Mouse (Mus musculus) cerebellum, adult 11-12 months (tissue): ENCODE results near the gene Ttyh3.
"Not testable (repeated sequence)": the region's sequence is repeated elsewhere in the genome, so short reads cannot be mapped to it uniquely, and the experiment has no call there.

Experiments
- DNase-seq: peaks from one replicate; pipeline ENCODE4 v3.0.0; 2022

Ttyh3 gene

DNA sequence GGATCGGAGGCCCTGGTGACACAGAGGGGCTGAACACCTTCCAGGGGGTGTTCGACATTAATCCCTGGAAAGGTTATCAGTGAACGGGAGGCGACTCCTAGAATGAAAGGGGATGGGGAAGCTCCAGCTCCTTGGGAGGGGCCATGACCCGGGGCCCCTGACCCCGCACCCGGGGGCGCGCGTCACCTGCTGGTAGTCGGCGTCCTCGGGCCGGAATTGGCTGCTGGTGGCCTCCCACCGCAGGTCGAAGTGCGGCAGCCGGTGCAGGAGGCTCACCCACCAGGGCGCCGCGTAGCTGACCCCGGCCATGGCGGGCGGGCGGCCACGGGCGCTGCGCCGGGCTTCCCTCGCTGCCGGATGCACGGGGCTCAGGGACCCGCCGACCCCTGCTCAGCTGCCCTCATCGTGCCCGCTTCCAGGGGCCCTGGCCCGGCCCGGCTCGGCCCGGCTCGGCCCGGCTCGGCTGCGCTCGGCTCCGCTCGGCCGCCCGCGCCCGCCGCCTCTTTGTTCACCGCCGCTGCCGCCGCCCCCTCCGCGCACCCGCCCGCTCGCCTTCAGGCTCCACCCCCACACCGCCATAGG is at the start of gene Ttyh3:
Gene Ttyh3, minus strand, starts transcription at position 513 of the 582 bp plus-strand sequence.
- DNase-seq: no peak

DNA sequence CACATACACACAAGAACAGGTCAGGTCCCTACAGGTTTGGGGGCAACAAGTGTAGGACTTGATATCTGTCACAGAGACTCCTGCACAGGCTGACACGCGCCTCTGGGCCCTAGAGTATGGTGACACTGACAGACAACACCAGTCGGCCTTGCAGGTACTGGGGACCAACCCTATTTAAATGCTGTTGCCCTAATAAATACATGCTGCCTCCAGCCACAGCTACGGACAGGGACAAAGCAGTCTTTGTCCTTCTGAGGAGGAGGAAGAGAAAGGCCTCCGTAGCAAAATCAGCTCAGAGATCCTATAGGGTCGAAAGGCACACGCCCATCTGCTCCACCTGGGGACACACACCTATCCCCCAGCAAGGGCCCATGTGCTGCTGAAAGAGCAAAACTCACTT is 47.2 kb upstream of the Ttyh3 start:
- no peak for DNase-seq

DNA sequence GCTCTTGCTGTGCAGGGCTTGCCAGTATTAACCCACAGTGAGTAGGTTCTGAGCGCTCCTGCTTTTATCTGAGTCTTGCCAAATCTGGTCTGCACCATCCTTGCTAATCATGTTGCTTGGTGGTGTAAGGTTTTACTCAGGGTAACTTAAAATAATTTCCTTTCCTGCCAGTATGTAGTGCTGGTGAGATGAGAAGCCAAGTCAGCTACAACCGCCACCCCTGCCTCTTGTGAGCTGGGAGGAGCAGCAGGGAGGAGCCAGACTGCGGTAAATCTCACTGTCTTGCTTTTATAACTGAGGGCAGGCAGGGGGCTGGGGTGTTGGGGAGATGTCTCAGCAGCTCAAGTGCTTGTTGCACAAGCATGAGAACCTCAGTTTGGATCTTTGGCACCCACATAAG is 39.6 kb upstream of the Ttyh3 start:
- DNase-seq: no peak

DNA sequence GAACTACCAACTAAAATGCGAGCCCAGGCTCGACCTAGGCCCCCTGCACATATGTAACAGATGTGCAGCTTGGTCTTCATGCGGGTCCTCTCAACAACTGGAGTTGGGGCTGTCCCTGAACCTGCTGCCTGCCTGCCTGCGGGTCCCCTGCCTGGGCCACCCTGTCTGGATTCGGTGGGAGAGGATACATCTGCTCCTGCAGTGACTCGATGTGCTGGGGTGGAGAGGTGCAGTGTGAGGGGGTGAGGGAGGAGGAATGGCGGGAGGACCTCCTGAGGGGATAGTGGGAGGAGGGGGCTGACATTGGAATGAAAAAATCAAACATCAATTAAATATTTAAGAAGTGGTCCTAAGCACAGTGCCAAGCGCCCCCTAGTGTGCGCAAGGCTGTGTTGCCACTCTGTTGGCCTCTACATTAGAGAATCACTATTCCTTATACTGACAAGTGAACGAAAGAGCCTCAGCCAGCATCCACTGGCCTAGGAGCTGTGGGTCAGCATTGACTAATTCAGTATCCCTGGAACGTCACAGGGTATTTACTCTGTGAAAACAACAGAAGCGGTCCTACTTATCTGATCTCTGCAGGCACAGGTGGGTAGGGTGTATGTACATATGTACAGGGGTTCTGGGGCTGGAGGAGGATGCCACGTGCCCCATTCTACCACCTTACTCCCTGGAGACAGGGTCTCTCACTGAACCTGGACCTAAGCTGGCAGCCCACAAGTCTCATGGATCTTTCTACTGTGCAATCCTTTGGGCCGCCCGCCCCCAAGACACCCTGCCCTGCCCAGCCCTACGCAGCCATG is 35.7 kb upstream of the Ttyh3 start:
- no peak for DNase-seq

DNA sequence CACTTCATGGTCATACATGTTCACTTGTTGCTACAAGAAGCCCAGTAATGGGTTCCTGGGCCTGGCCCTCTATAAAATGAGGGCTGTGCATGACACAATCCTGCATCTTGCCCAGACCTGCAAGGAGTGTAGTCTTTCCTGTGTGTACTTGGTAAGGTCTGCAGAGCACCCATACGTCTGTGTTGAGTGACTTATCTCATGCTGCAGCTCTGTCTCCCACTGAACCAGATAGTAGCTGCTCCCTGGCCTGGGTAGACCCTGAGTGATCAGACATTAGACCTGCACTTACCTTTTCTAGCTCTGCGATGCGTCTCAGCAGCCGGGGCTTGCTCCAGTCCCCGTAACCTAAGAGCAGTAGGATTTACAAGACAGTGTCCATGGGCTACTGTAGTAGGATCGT is 33.3 kb upstream of the Ttyh3 start:
- DNase-seq: no peak

DNA sequence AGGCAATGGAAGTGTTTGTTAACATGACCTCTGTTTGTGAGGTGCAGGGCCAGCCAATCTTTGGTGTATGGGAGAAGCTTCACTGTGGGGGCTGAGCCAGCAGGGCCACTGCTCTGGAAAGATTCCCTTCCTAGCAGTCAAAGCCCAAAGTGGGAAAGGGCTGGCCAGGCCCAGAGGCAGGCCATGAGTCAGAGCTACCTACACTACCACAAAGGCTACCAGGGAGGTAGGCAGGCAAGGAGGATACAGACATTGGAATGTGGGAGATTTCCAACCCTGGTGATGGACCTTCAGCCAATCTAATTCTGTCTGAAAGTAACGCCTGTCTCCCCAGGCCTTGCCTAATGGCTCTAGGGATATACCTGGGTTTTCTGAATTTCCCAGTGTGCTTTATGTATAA is 32.1 kb upstream of the Ttyh3 start:
- DNase-seq: no peak

DNA sequence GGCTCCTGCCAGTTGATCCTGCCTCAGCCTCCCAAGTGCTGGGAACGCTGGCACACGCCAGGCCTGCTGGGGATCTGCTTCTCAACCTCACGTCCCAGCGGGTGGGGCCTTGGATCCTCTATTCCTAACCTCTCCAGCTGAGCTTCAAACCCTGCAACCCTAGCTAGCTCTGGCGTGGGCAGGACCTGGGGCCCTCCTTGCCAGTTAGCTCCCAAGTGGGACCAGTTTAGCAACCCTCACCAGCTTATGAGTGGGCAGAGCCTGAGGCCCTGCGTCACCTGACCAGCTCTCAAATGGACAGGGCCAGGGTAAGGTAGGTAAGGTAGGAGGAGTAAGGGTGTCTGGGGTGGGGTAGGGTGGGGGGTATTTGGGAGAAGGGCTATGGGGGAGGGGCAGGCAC is 31.2 kb upstream of the Ttyh3 start:
- DNase-seq: no peak

DNA sequence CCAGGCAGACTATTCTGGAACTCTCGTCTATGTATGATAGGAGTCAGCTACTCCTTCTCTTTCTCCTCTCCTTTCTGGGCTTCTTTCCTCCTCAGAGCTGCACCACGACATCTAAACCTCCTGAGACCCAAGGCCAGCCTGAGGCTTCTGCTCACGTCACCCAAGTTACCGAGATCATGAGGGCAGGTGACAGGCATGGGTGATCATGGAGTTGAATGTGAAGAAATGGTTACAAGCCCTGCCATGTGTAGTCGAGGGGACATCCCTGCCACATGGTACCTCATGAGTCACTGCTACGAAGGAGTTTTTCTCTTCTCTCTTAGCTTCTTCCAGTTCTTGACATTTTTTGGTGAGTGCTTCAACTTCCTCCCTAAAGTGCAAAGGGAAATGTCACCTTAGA is 28.3 kb upstream of the Ttyh3 start:
- DNase-seq: no peak

DNA sequence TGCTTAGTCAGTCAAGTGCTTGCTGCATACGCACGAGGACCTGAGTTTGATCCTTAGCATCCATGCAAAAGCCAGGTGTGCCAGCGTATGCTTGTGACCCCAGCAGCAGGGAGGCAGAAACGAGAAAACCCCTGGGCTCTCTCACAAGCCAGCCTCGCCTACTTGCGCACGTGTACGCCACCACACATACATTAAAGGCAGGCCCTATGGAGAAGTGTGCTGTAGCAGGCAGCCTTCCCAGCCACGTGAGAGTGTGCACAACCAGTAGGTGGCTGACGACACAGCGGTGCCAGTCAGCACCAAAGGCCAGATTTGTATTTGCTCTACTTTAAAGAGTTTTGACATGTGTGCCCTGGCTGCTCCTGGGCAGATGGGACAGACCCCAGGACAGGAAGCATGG is 26.8 kb upstream of the Ttyh3 start:
- no peak for DNase-seq

DNA sequence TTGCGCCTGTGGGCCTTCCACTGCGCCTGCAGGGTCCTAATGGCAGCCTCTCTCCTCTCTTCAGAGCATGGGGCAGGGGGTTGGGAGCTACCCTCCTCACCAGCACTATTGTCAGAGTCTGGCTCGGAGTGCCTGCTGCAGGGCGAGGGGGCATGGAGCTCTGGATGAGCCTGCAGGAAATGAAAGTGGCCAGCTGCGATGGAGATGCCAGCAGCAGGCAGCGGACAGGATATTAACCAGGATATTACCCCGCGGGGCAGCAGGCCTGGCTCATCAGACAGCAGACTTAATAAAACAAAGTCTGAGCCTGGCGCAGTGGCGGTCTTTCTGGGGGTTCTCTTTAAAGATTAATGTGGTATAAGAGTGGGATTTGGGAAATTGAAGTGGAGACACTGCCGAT is 26.2 kb upstream of the Ttyh3 start:
- DNase-seq: no peak

DNA sequence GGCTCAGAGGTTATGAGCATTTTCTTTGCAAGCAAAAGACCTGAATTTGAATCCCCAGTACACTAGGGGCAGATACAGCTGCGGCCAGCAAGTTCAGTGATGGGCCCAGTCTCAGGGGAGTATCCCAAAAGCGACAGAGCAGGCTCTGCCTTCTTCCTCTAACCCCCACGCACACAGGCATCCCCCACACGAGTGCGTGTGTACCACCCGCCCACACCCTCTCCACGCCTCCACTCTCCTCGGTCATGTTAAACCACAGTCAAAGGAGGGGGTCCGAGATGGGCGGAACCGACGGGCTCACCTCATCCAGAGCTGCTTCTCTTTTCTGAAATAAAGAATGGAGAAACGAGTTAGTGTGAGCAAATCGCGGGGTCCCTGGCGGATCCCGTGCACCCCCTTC is 25.2 kb upstream of the Ttyh3 start:
- DNase-seq: no peak

DNA sequence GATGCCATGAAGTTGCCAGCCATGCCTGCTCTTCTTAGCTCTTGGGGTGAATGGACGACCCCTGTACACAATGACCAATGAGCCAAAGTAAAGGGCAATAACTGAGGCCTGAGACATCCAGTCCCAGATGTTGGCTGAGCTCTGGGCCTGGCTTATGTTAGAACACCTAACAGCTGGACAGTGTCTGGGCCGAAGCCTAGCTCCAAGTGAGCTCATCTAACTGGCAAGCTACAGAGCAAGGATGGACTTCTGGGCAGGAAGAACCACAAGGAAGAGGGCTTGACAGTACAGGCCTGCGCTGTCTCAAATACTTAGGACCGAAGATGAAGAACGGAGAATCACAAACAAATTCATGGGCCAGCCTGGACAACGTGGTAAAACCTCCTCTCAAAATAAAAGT is 23.8 kb upstream of the Ttyh3 start:
- not testable (repeated sequence) for DNase-seq

DNA sequence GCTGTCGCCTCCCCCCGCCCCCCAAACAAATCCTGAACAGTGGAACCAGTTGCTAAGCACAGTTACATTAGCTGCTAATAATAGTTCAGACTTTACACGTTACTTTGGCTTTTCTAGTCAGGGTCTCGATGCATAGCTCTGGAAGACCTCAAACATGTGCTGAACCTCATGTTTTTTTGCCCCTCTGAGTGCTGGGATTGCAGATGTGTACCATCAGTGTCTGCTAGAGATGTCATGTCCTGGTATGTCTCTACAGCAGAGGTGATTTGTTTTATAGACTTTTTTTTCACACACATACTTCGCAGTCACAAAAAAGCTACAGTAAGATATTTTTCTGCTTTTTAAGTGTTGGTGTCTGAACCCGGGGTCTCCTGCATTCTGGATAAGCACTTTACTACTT is 23.3 kb upstream of the Ttyh3 start:
- DNase-seq: no peak

DNA sequence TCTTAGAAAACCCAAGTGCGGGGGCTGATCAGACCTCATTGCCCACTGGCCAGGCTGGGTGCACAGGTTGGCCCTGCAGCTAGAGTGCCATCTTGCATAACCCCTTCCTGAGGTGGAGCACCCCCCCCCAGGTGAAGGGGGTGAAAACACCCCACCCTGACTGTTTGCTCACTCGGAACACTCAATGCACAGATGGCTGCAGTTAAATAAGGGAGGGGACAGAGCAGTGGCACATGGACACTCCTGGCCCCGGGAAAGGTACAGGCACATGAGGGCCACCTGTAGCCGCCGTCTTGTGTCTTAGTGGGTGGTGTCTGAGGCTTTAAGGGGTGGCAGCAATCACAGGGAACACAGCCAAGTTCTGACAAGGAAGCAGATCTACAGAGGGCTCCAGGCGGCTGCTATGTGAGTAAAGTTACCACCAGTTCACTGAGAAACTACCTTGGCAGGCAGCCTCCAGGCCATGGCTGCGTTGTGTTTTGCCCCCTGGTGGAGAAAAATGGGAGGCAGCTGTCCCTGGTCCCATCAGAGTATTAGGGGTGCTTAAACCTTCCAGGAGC is 14.9 kb upstream of the Ttyh3 start:
- peak; percentile 45 for DNase-seq

DNA sequence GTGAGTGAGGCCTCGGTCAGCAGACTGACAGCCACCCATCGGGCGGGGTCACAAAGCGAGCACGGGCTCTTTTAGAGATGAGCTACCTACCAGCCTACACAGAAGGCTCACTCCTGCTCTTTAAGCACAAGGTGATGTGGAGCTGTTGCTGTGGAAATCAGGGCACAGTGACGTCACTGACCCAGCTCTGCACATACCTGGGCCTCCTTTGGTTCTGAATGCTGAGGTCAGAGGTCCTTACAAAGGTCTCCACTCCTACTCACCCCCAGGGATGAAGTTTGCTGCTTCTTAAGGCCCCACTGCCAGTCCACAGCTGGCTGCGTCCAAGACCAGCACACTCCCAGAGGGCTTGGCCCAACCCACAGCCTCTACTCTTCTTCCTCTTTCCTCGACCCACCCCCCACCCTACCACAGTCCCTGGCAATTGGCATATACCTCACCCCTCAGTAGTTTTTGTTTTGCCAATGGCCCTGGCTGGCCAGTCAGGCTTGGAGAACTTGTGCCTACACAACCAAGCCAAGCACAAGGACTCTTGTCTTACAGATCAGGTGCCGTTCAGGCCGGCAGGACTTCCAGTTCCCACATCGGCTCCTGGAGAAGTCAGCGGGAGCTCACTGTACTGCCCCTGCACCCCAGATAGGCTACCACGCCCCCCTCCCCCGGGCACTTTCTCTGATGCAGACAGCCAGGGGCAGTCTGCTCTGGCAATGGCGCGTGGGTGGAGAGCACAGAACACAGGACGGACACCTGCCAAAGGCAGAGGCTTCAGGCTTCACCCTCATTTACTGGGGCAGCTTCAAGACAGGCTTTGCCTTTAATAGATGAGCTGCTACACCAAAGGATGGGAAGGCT is 14.1 kb upstream of the Ttyh3 start:
- no peak for DNase-seq

DNA sequence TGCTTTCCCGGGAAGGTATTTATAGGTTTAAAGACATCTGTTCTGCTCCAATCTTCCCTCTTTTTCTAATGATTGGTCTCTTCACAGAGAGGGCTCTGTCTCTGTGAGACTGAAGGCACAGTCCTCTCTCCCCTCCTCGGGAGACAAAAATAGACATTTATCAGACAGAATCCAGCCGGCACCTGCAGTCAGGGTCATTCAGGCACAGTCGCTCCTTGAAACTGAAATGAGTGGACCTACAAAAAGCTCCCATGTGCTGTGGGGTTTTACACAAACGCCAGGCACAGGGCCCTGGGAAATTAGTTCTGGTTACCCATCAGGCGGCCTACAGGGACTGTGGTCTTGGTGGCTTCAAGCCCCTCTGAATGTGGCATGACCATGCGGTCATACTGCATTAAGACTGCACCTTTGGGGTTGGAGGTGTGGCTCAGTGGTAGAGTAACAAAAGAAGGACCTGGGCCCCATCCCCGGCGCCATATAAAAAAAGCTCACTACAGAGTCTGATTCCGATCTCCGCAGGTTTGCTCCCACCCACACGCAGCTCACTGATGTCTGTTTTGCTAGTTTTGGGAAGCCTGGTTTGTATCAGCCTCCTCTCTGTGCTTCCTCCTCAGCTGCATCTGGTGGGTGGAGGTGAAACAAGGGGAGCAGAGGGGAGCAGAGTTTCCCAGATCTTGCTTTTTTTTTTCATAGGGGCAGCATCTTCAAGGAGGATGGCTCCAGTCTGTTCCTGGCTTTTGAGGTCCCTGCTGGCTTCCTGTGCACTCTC is 13.2 kb upstream of the Ttyh3 start:
- no peak for DNase-seq

DNA sequence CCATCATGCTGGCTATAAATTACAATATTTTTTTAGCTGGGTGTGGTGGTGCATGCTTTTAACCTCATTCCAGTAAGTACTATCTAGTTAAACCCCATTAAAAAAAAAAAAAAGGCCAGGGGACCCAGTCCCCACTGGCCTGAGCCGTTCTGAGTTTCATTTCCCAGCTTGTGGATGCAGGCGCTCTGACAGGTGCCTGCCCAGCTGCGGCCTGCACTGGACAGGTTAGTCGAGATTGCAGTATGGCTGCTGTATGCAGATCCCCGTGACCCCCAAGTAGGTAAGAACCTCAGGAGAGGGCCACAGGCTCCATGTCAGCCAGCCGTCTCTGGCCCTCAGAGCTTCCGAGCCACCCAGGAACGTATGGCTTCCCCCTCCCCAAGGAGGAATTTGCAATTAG is 12.6 kb upstream of the Ttyh3 start:
- DNase-seq: no peak

DNA sequence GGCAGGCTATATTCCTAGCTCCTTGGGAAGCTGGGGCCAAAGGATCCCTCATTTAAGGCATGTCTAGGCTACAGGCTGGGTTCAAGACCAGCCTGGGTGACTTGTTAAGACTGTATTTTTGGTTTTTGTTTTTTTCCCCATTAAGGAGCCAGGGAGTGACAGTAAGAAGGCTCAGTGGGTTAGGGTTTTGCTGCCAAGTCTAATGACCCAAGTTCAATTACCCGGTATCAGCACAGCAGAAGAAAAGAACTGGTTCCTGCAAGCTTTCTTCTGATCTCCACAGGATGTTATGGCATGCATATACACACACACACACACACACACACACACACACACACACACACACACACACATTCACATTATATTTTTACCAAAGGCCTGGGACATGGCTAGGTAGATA is 11.6 kb upstream of the Ttyh3 start:
- no peak for DNase-seq

DNA sequence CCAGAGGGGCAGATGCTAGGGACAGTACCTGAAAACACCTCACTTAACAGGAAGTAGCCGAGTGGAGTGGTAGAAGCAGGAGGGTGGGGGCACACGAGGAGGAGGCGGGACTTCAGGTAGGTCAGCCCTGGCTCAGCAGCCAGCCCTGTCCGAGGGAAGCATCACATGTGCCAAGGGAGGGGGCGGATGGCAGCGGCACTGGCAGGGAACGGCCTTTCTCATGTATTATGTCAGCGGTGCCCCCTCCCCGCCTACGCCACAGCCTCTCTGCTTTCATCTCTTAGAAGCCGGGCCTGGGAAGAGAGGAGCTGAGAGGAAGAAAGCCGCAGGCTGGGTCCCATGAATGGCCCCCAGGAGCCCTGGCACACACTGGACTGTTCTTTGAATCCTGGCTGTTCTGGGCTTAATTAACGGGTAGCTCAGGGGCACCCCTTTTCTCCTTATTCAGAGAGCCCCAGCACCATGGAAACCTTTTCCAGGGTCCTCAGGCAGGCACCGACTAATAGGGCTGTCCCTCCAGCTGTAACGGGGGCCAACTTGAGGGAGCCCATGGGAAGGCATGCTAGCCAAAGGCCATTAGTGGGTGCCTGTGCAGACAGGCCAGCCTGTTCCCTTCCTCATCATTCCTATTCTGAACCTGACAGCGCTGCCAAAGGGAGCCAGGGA is 10.9 kb upstream of the Ttyh3 start:
- DNase-seq: peak; percentile 46

DNA sequence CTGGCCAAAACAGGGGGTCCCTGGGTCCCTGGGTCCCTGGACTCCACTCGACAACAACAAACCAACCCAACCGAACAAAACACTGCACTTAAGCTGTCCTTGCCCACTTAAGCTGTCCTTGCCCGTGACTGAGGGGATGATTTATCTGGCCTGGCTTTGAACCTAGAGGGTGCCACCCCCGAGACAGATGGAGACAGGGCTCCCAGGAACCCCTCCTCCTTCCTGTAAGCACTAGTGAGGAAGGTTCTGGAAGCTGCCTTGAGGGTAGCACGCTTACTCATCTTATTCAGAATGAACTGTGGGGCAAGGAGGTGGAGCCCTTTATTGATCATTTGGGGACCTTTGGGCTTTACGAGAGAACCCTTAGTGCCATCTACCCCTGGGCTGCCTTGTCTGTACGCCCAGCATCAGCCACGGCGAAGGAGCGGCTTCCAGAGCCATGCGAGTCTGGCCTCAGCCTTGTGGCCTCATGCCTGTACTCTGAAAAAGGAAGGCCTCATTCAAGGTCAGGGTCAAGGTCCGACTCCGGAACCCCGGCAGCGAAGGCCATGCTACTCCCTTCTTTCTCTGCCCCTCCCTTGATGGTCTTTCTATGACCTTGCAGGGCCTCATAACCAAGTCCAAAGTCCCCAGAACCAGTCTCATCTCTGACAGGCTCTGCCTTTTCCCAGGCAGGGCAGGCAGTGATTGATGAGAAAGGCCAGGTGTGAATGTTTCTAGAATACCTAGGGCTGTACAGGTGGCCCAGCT is 5.4 kb upstream of the Ttyh3 start:
- DNase-seq: no peak

DNA sequence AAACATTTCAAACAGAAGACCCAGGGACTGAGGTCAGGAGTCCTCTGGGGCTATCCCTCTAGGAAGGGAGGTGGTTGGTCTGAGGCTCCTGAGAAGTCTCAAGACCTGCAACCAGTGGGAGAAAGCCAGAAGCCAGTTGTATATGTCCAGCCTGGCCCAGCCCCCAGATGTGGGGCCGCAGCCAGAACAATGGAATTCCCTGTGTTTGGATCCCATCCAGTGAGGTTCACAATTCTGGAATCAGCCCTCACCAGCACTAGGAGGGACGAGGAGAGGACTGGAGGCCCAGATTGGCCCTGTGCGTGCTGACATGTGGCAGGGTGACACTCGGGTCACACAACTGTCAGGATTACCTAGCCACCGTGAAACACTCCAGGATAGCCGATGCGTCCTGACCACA is 3.8 kb upstream of the Ttyh3 start:
- DNase-seq: no peak

DNA sequence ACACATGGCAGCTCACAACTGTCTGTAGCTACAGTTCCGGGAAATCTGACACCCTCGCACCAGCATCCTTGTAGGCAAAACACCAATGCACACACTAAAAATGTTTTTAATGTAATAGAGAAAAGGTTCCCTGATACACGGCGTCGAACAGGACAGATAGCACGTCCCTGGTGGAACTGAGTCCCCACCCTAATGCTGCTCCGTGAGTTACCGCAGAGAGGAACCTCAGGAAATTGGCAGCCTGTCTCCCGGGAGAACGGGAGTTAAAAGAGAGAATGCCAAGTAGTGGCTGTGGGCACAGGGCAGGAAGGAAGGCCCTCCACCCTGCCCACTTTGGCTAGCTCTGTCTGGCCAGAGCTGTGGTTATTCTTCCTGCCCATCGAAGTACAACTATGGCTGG is 2.4 kb upstream of the Ttyh3 start:
- DNase-seq: peak; percentile 22
